Mouse (Mus musculus): Measurements from ENCODE around the gene E2f4. TPM values are rescaled to one million over a fixed set of nuclear protein-coding genes. Genes with fewer than 3 reads are reported as not detected.

Gene E2f4
- polyA plus RNA-seq, 1 experiment from 2014 or later = 81.9 TPM

GRCm38 (mm10) chr8:105258911-105259720 is 38.3 kb upstream of the E2f4 start:
- WGBS (ENCODE audit: insufficient replicate concordance) = 2% methylated on average over 54 of the region's 55 CpGs
- no peak for ATAC-seq (replicated peaks; ENCODE audit: insufficient number of reproducible peaks, low FRiP score, low TSS enrichment)
- Histone ChIP-seq H3K4me3 (ENCODE audit: low read depth, low read length) (peak overlapping the region; percentile 44), H3K27me3 (ENCODE audit: control insufficient read depth, insufficient read depth, low read length) (peaks cover 48% of the 10 kb centered on the region), H3K9ac (ENCODE audit: low read depth, low read length) (0 out of 2 replicates have a peak overlapping the region, but pooled peaks have one; percentile 10), H3K36me3 (ENCODE audit: control insufficient read depth, insufficient read depth, low read length) (no peaks in the 10 kb centered on the region), H3K9me3 (replicated peaks; ENCODE audit: control insufficient read depth, low read length) (no peaks in the 10 kb centered on the region), H3K4me1 (ENCODE audit: control insufficient read depth, insufficient read depth, low read length) (peaks cover 16% of the 10 kb centered on the region), H3K4me2 (peak overlapping the region; percentile 88), H3K27ac (ENCODE audit: low read depth, low read length) (no peak overlapping the region)

GRCm38 (mm10) chr8:105259721-105260320 is 37.6 kb upstream of the E2f4 start:
- H3K9me3 ChIP-seq (replicated peaks; ENCODE audit: control insufficient read depth, low read length) = no peaks in the 10 kb centered on the region
- WGBS (ENCODE audit: insufficient replicate concordance) = 4% methylated on average over 30 of the region's 30 CpGs
- peak overlapping the region; percentile 44 for H3K4me3 ChIP-seq (ENCODE audit: low read depth, low read length)
- peak; percentile 29; the same call in 1 of the 2 replicates for ATAC-seq (replicated peaks; ENCODE audit: insufficient number of reproducible peaks, low FRiP score, low TSS enrichment)
- peak overlapping the region; percentile 88 for H3K4me2 ChIP-seq
- H3K27me3 ChIP-seq (ENCODE audit: control insufficient read depth, insufficient read depth, low read length) = peaks cover 48% of the 10 kb centered on the region
- H3K4me1 ChIP-seq (ENCODE audit: control insufficient read depth, insufficient read depth, low read length) = peaks cover 15% of the 10 kb centered on the region
- H3K36me3 ChIP-seq (ENCODE audit: control insufficient read depth, insufficient read depth, low read length) = no peaks in the 10 kb centered on the region
- no peak overlapping the region; the same call in 1 of the 2 replicates for H3K9ac ChIP-seq (ENCODE audit: low read depth, low read length)
- H3K27ac ChIP-seq (ENCODE audit: low read depth, low read length) = no peak overlapping the region

- H3K4me1 ChIP-seq (ENCODE audit: control insufficient read depth, insufficient read depth, low read length) = peaks cover 10% of the 10 kb centered on the region
- no peaks in the 10 kb centered on the region for H3K36me3 ChIP-seq (ENCODE audit: control insufficient read depth, insufficient read depth, low read length)
- H3K4me3 ChIP-seq (ENCODE audit: low read depth, low read length) = no peak overlapping the region
- H3K9ac ChIP-seq (ENCODE audit: low read depth, low read length) = no peak overlapping the region
- ATAC-seq (replicated peaks; ENCODE audit: insufficient number of reproducible peaks, low FRiP score, low TSS enrichment) = no peak
- H3K4me2 ChIP-seq = no peak overlapping the region
- no peak overlapping the region for H3K27ac ChIP-seq (ENCODE audit: low read depth, low read length)
- peaks cover 47% of the 10 kb centered on the region for H3K27me3 ChIP-seq (ENCODE audit: control insufficient read depth, insufficient read depth, low read length)
- H3K9me3 ChIP-seq (replicated peaks; ENCODE audit: control insufficient read depth, low read length) = no peaks in the 10 kb centered on the region
- WGBS (ENCODE audit: insufficient replicate concordance) = 67% methylated on average over 7 of the region's 7 CpGs
Observed at GRCm38 (mm10) chr8:105260371-105261099, 36.9 kb upstream of the E2f4 start.

- peaks cover 46% of the 10 kb centered on the region for H3K27me3 ChIP-seq (ENCODE audit: control insufficient read depth, insufficient read depth, low read length)
- H3K9ac ChIP-seq (ENCODE audit: low read depth, low read length) = no peak overlapping the region
- H3K4me1 ChIP-seq (ENCODE audit: control insufficient read depth, insufficient read depth, low read length) = peaks cover 9% of the 10 kb centered on the region; the same call in 1 of the 2 replicates
- H3K27ac ChIP-seq (ENCODE audit: low read depth, low read length) = no peak overlapping the region
- H3K4me3 ChIP-seq (ENCODE audit: low read depth, low read length) = no peak overlapping the region
- no peaks in the 10 kb centered on the region for H3K36me3 ChIP-seq (ENCODE audit: control insufficient read depth, insufficient read depth, low read length)
- ATAC-seq (replicated peaks; ENCODE audit: insufficient number of reproducible peaks, low FRiP score, low TSS enrichment) = no peak
- WGBS (ENCODE audit: insufficient replicate concordance) = 75% methylated on average over 12 of the region's 12 CpGs
- H3K4me2 ChIP-seq = no peak overlapping the region
- H3K9me3 ChIP-seq (replicated peaks; ENCODE audit: control insufficient read depth, low read length) = peaks cover 5% of the 10 kb centered on the region; the same call in 1 of the 2 replicates
Observed at GRCm38 (mm10) chr8:105261326-105261980, 36.0 kb upstream of the E2f4 start.

GRCm38 (mm10) chr8:105263244-105263912 is 34.1 kb upstream of the E2f4 start:
- H3K4me3 ChIP-seq (ENCODE audit: low read depth, low read length) = peak overlapping the region; percentile 81

GRCm38 (mm10) chr8:105264024-105264982 is 33.2 kb upstream of the E2f4 start, which contains the start of the genes Tradd and Fbxl8:
Tradd (minus strand) TSS chr8:105264609.
Fbxl8 (plus strand) TSS chr8:105264648.
- H3K9ac ChIP-seq (ENCODE audit: low read depth, low read length) = peak within 1 kb of the TSS; percentile 76
- 1% methylated on average over 54 of the region's 54 CpGs for WGBS (ENCODE audit: insufficient replicate concordance)
- H3K36me3 ChIP-seq (ENCODE audit: control insufficient read depth, insufficient read depth, low read length) = no peaks in the 10 kb centered on the region
- peaks cover 5% of the 10 kb centered on the region; the same call in 1 of the 2 replicates for H3K9me3 ChIP-seq (replicated peaks; ENCODE audit: control insufficient read depth, low read length)
- peak within 1 kb of the TSS; percentile 97 for H3K4me2 ChIP-seq
- ATAC-seq (replicated peaks; ENCODE audit: insufficient number of reproducible peaks, low FRiP score, low TSS enrichment) = peak; percentile 73
- peak within 1 kb of the TSS; percentile 81 for H3K4me3 ChIP-seq (ENCODE audit: low read depth, low read length)
- peaks cover 57% of the 10 kb centered on the region for H3K27me3 ChIP-seq (ENCODE audit: control insufficient read depth, insufficient read depth, low read length)
- no peak within 1 kb of the TSS for H3K27ac ChIP-seq (ENCODE audit: low read depth, low read length)
- peaks cover 13% of the 10 kb centered on the region for H3K4me1 ChIP-seq (ENCODE audit: control insufficient read depth, insufficient read depth, low read length)

More at GRCm38 (mm10) chr8:105263244-105263912, 34.1 kb upstream of the E2f4 start:
- H3K27ac ChIP-seq (ENCODE audit: low read depth, low read length) = no peak overlapping the region
- ATAC-seq (replicated peaks; ENCODE audit: insufficient number of reproducible peaks, low FRiP score, low TSS enrichment) = no peak
- WGBS (ENCODE audit: insufficient replicate concordance) = 38% methylated on average over 16 of the region's 16 CpGs
- H3K27me3 ChIP-seq (ENCODE audit: control insufficient read depth, insufficient read depth, low read length) = peaks cover 57% of the 10 kb centered on the region
- H3K4me2 ChIP-seq = peak overlapping the region; percentile 97; the same call in 1 of the 2 replicates
- H3K36me3 ChIP-seq (ENCODE audit: control insufficient read depth, insufficient read depth, low read length) = no peaks in the 10 kb centered on the region
- peaks cover 5% of the 10 kb centered on the region; the same call in 1 of the 2 replicates for H3K9me3 ChIP-seq (replicated peaks; ENCODE audit: control insufficient read depth, low read length)
- H3K9ac ChIP-seq (ENCODE audit: low read depth, low read length) = no peak overlapping the region; the same call in 1 of the 2 replicates
- peaks cover 14% of the 10 kb centered on the region for H3K4me1 ChIP-seq (ENCODE audit: control insufficient read depth, insufficient read depth, low read length)

GRCm38 (mm10) chr8:105265128-105265527 is 32.3 kb upstream of the E2f4 start:
- peaks cover 19% of the 10 kb centered on the region for H3K4me1 ChIP-seq (ENCODE audit: control insufficient read depth, insufficient read depth, low read length)
- peak overlapping the region; percentile 76; the same call in 1 of the 2 replicates for H3K9ac ChIP-seq (ENCODE audit: low read depth, low read length)
- H3K27ac ChIP-seq (ENCODE audit: low read depth, low read length) = no peak overlapping the region
- 17% methylated on average over 10 of the region's 10 CpGs for WGBS (ENCODE audit: insufficient replicate concordance)
- H3K4me3 ChIP-seq (ENCODE audit: low read depth, low read length) = peak overlapping the region; percentile 81
- H3K4me2 ChIP-seq = peak overlapping the region; percentile 97
- H3K36me3 ChIP-seq (ENCODE audit: control insufficient read depth, insufficient read depth, low read length) = no peaks in the 10 kb centered on the region
- peaks cover 5% of the 10 kb centered on the region; the same call in 1 of the 2 replicates for H3K9me3 ChIP-seq (replicated peaks; ENCODE audit: control insufficient read depth, low read length)
- no peak for ATAC-seq (replicated peaks; ENCODE audit: insufficient number of reproducible peaks, low FRiP score, low TSS enrichment)
- H3K27me3 ChIP-seq (ENCODE audit: control insufficient read depth, insufficient read depth, low read length) = peaks cover 58% of the 10 kb centered on the region
